Mouse (Mus musculus) cortical plate, adult 2 months (tissue): Measurements from ENCODE around the gene Syn2.

Experiments
- CTCF ChIP-seq: fragments of 200-500 bp; IDR thresholded peaks from 2 replicates; pipeline ENCODE4 v1.5.1; 2011; ENCODE audit warnings: mild to moderate bottlenecking, control low read depth, low read length; ENCODE audit not compliant: insufficient read depth; ENCODE audit errors: extremely low read depth
- POLR2A ChIP-seq: fragments of 200-500 bp; IDR thresholded peaks from 2 replicates; pipeline ENCODE4 v1.6.1; 2011; ENCODE audit warnings: mild to moderate bottlenecking, low read length, control low read depth; ENCODE audit not compliant: insufficient read depth; ENCODE audit errors: extremely low read depth

- no peak for TF ChIP-seq POLR2A
- no peak for TF ChIP-seq CTCF
Observed at GRCm38 (mm10) chr6:115238031-115239027, 103.6 kb downstream of the Syn2 start.
